Mouse (Mus musculus) embryonic facial prominence, embryonic 15.5 days (tissue): ENCODE data around the gene Pts. TPM values are rescaled to one million over a fixed set of nuclear protein-coding genes. Genes with fewer than 3 reads are reported as not detected.
A peak's percentile ranks its signal among the peaks of the same experiment; 100 is the strongest.

Experiments used
- ATAC-seq: fragments of 200-750 bp; cut with Nextera tagmentation; 2 replicates; pipeline ENCODE4 v1.8.0; 2017; ENCODE audit warnings: low read depth, moderate TSS enrichment; ENCODE audit not compliant: insufficient number of reproducible peaks, low FRiP score, low TSS enrichment
- H3K27ac ChIP-seq: fragments of 300-500 bp; sonication (generic); replicated peaks from 2 replicates; pipeline ENCODE4 v1.5.1; 2015; ENCODE audit warnings: mild to moderate bottlenecking, inconsistent platforms
- H3K27me3 ChIP-seq: fragments of 300-500 bp; sonication (generic); 2 replicates; pipeline ENCODE4 v1.6.1; 2015; ENCODE audit warnings: inconsistent platforms
- H3K36me3 ChIP-seq: fragments of 300-500 bp; sonication (generic); 2 replicates; pipeline ENCODE4 v1.6.1; 2015; ENCODE audit warnings: mild to moderate bottlenecking, inconsistent platforms
- H3K4me1 ChIP-seq: fragments of 300-500 bp; sonication (generic); 2 replicates; pipeline ENCODE4 v1.6.1; 2015; ENCODE audit warnings: inconsistent platforms
- H3K4me2 ChIP-seq: fragments of 300-500 bp; sonication (generic); replicated peaks from 2 replicates; pipeline ENCODE4 v1.6.1; 2015; ENCODE audit warnings: mild to moderate bottlenecking, inconsistent platforms
- H3K4me3 ChIP-seq: fragments of 300-500 bp; sonication (generic); replicated peaks from 2 replicates; pipeline ENCODE4 v1.5.1; 2015; ENCODE audit warnings: mild to moderate bottlenecking, inconsistent platforms
- H3K9ac ChIP-seq: fragments of 300-500 bp; sonication (generic); 2 replicates; pipeline ENCODE4 v1.6.1; 2015; ENCODE audit warnings: inconsistent platforms
- H3K9me3 ChIP-seq: fragments of 300-500 bp; sonication (generic); replicated peaks from 2 replicates; pipeline ENCODE4 v1.6.1; 2016; ENCODE audit warnings: inconsistent platforms
- WGBS: fragments of 180-500 bp; shearing (Covaris S2); methylation state at CpG from one replicate; pipeline ENCODE4 v1.1.7; 2015; 5-methylcytosine and 5-hydroxymethylcytosine counted together
- polyA plus RNA-seq: library from polyadenylated mRNA; unstranded; fragments of >200 nt; fragmentation: Nextera tagmentation; extraction: Ambion mirVana; gene quantifications from 2 replicates; pipeline ENCODE4 v1.2.1, GENCODE M21; 2015

Gene Pts
- 68.0 and 75.7 TPM in 2 replicates for polyA plus RNA-seq

DNA sequence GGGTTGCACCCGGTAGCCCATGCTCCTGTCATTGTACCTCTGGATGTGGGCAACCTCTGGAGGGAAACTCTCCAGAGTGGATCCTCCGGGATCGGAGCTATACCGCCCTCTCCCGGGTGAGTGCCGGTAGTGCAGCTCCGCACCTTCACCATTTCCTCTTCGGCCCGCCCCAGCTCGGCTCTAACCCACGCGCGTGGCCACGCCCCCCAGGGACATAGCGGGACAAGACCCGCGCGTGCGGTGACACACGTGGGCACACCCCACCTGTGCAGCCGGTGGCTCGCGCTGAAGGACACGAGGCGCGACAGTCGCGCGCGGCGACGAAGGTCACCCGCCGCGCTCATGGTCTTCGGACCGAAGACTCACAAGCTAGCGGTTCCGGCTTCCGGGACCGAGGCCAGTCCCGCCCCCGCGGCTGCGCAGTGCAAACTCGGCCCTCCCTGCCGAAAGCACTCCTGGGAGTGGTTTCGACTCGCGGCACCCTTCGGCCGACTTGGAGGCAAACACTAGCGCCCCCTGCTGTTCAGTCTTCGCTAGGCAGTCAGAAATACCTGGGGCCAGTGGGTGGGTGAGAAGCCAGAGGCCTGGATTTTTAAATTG lies at the start of gene Pts:
Pts (minus strand) TSS at position 432 of the 600 bp plus-strand sequence.
- no peaks in the 10 kb centered on the region for H3K27me3 ChIP-seq
- peak within 1 kb of the TSS; percentile 90 for H3K4me3 ChIP-seq
- peak within 1 kb of the TSS; percentile 70 for H3K9ac ChIP-seq
- WGBS: 0% methylated on average over 54 of the region's 54 CpGs
- H3K4me1 ChIP-seq: peaks cover 7% of the 10 kb centered on the region
- H3K4me2 ChIP-seq: peak within 1 kb of the TSS; percentile 78
- no peaks in the 10 kb centered on the region for H3K9me3 ChIP-seq
- no peaks in the 10 kb centered on the region for H3K36me3 ChIP-seq
- ATAC-seq: peak; percentile 98
- H3K27ac ChIP-seq: peak within 1 kb of the TSS; percentile 80; the same call in 1 of the 2 replicates

DNA sequence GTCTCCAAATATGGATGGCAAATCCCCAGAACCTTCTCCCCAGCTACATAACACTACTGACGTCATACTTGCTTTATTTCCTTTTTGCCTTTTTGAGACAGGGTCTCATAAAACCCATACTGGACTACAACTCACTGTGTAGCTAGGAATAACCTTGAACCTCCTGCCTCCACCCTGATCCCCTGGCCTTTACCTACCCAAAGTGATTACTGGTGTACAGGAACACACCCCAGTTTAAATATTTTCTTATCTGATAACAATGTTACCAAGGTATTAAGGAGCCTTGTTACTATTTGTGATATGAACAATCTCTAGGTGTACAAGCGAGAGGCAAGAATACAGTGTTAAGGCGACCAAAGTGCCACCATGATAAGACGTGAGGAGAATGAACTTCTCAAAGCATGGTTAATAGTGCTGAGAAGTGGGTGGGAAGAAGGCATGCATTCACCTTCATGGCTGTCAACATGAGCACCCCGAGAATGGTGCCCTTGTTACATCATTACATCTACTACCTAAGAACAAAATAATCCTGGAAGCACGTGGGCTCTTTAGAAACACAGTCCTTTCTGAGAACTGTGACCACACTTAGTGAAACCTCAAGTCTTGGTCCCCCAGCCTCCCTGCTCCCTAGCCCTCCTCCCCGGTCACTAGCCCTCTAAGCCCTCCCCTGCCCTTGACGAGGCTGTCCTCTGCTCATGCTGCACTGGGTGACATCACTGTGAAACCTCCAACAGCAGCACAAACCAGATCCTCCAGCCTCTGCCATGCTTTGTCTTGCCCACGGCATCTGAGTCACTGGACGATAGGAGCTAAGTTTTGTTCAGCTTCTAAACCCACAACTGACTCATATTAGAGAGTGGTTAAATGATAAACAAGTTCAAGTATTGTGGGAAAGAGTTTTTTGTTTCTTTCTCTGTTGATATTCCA lies 41.3 kb upstream of the Pts start:
- Histone ChIP-seq H3K4me3 (no peak overlapping the region), H3K4me1 (no peaks in the 10 kb centered on the region), H3K4me2 (no peak overlapping the region), H3K27me3 (no peaks in the 10 kb centered on the region), H3K9me3 (no peaks in the 10 kb centered on the region), H3K9ac (no peak overlapping the region), H3K27ac (no peak overlapping the region), H3K36me3 (no peaks in the 10 kb centered on the region)
- 75% methylated on average over 10 of the region's 10 CpGs for WGBS
- no peak for ATAC-seq

DNA sequence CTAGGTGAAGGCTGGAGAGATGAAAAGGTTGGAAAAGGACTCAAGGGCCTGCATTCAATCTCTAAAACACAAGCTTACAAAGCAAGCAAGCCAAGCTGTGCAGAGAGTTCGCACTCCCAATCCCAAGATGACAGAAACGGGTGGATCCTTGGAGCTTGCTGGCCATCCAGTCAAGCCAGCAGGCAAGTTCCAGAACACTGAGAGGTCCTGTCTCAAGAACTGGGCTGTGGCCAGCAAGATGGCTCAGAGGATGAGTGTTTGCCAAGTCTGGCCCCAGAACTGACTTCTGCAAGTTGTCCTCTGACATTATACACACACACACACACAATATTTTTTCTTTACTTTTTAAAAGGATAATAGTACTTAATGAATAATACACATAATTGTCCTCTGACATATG lies 39.4 kb upstream of the Pts start:
- no peak overlapping the region for H3K27ac ChIP-seq
- ATAC-seq: no peak
- no peaks in the 10 kb centered on the region for H3K9me3 ChIP-seq
- 85% methylated on average over 2 of the region's 2 CpGs for WGBS
- no peak overlapping the region for H3K4me3 ChIP-seq
- no peaks in the 10 kb centered on the region for H3K27me3 ChIP-seq
- H3K4me2 ChIP-seq: no peak overlapping the region
- H3K36me3 ChIP-seq: no peaks in the 10 kb centered on the region
- H3K4me1 ChIP-seq: no peaks in the 10 kb centered on the region
- no peak overlapping the region for H3K9ac ChIP-seq

DNA sequence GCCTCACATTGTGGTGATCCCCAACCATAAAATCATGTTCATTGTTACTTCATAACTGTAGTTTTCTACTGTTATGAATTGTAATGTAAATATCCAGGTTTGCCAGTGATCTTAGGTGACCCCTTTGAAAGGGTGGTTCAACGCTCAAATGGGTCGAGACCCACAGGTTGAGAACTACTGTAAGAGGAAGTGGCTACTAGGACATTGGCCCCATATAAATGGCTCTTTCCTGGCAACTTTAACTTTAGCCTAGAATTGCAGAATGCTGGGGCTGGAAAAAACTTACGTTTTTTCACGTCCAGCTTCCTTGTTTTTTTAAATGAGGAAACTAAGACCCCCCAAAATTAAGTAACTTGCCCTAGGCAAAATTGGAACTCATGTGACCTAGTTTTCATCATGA lies 38.8 kb upstream of the Pts start:
- 82% methylated on average over 4 of the region's 4 CpGs for WGBS
- H3K27ac ChIP-seq: no peak overlapping the region
- no peaks in the 10 kb centered on the region for H3K4me1 ChIP-seq
- H3K9me3 ChIP-seq: no peaks in the 10 kb centered on the region
- no peaks in the 10 kb centered on the region for H3K27me3 ChIP-seq
- H3K4me2 ChIP-seq: no peak overlapping the region
- H3K36me3 ChIP-seq: no peaks in the 10 kb centered on the region
- ATAC-seq: no peak
- no peak overlapping the region for H3K9ac ChIP-seq
- no peak overlapping the region for H3K4me3 ChIP-seq

DNA sequence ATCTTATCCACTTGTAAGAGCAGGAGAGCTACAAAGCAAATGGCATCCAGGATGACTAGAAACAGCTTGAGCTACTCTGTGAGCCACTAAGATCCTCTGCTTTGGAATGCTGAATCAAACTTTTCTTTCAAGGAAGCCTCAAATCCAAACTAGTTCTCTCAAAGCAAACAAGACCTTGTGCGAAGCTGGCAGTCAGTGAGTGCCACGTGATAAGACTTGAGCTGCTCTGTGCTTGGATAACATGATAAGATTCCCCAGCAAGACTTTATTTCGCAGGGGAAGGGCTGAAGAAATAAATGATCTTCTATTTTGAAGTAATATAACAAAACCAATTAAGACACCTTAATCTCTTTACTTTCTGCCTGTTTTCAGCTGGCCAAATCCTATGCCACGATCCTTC lies 37.4 kb upstream of the Pts start:
- Histone ChIP-seq H3K4me1 (no peaks in the 10 kb centered on the region), H3K4me2 (no peak overlapping the region), H3K9ac (no peak overlapping the region), H3K36me3 (no peaks in the 10 kb centered on the region), H3K27ac (no peak overlapping the region), H3K9me3 (no peaks in the 10 kb centered on the region), H3K27me3 (no peaks in the 10 kb centered on the region), H3K4me3 (no peak overlapping the region)
- no peak for ATAC-seq
- WGBS: 69% methylated on average over 4 of the region's 4 CpGs

DNA sequence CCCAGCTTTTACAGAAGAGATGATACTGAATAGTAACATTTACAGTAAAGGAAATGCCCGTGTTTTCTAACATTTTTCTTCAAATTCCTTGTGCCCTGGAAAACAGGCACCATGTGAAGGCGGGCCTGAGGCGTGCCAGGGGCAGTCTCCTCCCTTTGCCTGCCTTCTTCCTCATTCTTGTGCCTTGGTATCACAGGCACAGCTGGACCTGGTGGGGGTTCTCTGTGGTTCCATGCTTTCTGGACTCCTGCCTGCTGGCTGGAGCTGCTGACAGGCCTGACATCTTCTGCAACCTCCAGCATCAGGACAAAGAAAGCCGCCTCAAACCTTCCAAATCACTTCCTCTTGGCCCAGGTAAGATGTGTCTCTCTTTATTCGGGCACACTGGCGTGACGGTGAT lies 36.6 kb upstream of the Pts start:
- Histone ChIP-seq H3K9me3 (no peaks in the 10 kb centered on the region), H3K36me3 (no peaks in the 10 kb centered on the region), H3K9ac (no peak overlapping the region), H3K27me3 (no peaks in the 10 kb centered on the region), H3K4me1 (no peaks in the 10 kb centered on the region), H3K27ac (no peak overlapping the region), H3K4me3 (no peak overlapping the region), H3K4me2 (no peak overlapping the region)
- ATAC-seq: no peak
- WGBS: 73% methylated on average over 7 of the region's 7 CpGs

DNA sequence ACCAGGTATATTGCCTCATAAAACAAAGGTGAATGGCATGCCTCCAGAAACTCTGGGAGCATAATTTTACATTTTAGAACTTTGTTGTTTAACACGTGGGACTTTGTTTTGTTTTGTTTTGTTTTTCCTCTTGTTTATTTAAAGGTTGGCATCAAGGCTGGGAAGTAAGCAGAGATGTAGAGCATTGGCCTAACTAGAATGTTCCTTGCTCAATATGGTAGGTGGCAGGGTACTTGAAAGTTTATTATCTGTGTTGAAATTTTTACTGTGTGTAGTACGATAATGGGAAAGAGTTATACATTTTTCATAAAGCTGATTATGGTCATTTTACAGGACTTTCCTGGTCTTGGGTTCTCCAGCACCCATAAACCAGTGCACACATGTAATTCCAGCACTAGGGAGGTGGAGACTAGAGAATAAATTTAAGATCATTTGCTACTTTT lies 33.4 kb upstream of the Pts start:
- Histone ChIP-seq H3K27ac (no peak overlapping the region), H3K27me3 (no peaks in the 10 kb centered on the region), H3K4me1 (no peaks in the 10 kb centered on the region), H3K36me3 (no peaks in the 10 kb centered on the region), H3K4me2 (no peak overlapping the region), H3K9me3 (no peaks in the 10 kb centered on the region), H3K4me3 (no peak overlapping the region), H3K9ac (no peak overlapping the region)
- 83% methylated on average over 2 of the region's 2 CpGs for WGBS
- no peak for ATAC-seq

DNA sequence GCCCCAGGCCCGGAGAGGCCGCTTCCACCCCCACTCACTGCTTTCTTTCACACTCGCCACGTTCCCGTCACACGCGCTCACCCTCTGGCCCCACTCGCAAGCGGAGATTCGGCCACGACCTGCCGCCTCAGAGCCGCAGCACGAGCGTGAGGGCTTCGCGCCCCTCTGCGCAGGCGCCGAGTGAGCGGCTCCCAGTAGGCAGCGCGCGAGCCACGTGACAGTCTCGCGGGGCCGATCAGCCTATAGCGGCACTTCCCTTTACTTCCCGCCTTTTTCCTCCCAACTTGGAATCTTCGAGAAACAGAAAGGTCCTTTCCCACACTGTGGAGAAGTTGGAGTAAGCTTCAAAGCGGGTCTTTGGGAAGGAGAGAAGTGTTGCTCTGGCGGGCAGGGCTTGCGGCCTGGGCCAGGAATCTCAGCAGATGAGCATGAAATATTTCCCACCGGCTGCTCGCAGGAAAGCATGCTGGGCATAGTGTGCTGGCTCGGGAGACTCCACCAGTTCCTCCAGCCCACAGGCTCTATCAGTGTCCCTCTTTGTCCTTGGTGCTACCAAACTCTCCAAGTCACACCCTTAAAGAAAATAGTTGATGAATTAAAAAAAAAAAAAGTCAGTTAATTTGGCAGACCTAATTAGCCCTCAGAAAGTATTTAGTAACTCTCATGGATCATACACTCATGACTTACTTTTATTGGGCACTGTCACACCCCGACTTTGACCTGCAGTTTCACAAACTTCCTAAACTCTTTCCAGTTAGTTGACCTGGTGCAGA lies 32.8 kb upstream of the Pts start, which contains the start of gene Tex12:
Tex12 (minus strand) TSS at position 181 of the 773 bp plus-strand sequence.
- Histone ChIP-seq H3K36me3 (no peaks in the 10 kb centered on the region), H3K4me3 (no peak within 1 kb of the TSS), H3K27ac (no peak within 1 kb of the TSS), H3K9ac (no peak within 1 kb of the TSS), H3K4me1 (no peaks in the 10 kb centered on the region), H3K9me3 (no peaks in the 10 kb centered on the region), H3K4me2 (no peak within 1 kb of the TSS), H3K27me3 (no peaks in the 10 kb centered on the region)
- ATAC-seq: no peak
- WGBS: 90% methylated on average over 38 of the region's 38 CpGs

DNA sequence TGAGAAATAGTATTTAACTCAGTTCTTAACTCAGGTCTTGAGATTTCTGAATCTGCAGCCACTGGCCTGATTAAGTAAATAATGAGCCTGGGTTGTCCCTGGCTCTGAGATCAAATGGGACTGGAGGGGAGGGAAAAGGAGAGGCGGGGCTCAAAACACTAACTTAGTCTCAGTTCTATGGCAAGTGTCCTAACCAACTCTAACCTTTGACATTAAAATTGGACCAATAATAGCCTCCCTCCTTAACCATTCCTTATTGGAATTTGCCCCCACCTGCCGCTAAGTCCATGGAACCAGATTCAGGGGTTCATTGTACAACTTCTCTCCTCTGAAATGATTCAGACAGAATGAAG lies 26.5 kb upstream of the Pts start, which contains the start of gene Bco2:
Bco2 (minus strand) TSS at position 88 of the 353 bp plus-strand sequence.
- H3K4me3 ChIP-seq: peak within 1 kb of the TSS; percentile 14

DNA sequence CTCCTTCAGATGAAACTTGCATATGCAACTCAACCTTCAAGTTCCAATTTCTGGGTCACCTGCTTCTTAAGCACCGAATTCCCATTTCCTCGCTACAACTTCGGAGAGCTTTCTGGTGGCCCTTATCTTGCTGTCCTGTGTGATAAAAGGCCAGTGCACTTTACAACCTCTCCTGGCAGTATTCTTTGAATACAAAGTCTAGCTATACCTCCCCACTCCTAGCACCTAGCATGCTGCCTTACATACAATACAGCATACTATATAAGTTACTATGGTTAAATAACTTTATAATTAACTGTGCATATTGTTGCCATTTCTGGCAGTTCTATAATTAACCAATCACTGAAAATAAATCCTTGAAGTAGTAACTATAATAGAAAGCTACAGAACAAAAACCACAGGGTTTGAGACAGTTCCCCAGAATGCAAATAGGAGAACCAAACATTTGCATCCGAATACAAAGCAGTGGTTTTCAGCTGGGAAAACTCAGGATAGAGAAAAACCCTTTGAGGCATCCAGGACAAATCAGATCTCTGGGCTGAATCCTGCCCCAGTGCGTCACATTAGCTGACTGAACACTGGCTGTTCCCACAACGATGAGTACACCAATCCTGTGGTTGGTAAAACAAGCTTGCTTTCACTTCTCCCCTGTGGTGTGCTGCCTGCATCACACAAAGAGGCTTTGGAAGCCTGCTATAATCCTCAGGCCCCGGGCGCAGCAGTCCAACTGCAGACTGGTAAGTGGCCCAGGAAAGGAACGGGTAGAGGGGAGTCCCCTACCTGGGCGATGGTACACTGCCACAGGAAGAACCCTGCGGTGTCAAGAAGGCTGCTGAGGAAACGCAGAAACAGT lies 25.9 kb upstream of the Pts start, which contains the start of gene Il18:
Il18 (plus strand) TSS at position 587 of the 853 bp plus-strand sequence.
- Histone ChIP-seq H3K4me3 (peak within 1 kb of the TSS; percentile 14), H3K27me3 (no peaks in the 10 kb centered on the region), H3K27ac (peak within 1 kb of the TSS; percentile 51; the same call in 1 of the 2 replicates), H3K4me2 (peak within 1 kb of the TSS; percentile 42), H3K4me1 (peaks cover 8% of the 10 kb centered on the region; the same call in 1 of the 2 replicates), H3K9ac (peak within 1 kb of the TSS; percentile 19; the same call in 1 of the 2 replicates), H3K9me3 (no peaks in the 10 kb centered on the region), H3K36me3 (no peaks in the 10 kb centered on the region)
- 26% methylated on average over 12 of the region's 12 CpGs for WGBS
- ATAC-seq: peak; percentile 39; the same call in 1 of the 2 replicates

More for the DNA sequence above, 26.5 kb upstream of the Pts start, which contains the start of gene Bco2:
- Histone ChIP-seq H3K27ac (peak within 1 kb of the TSS; percentile 51; the same call in 1 of the 2 replicates), H3K4me2 (peak within 1 kb of the TSS; percentile 42), H3K36me3 (no peaks in the 10 kb centered on the region), H3K9me3 (no peaks in the 10 kb centered on the region), H3K27me3 (no peaks in the 10 kb centered on the region), H3K9ac (peak within 1 kb of the TSS; percentile 19; the same call in 1 of the 2 replicates), H3K4me1 (peaks cover 8% of the 10 kb centered on the region; the same call in 1 of the 2 replicates)
- WGBS: 18% methylated on average over 2 of the region's 2 CpGs
- ATAC-seq: no peak
